Mouse (Mus musculus) ES-Bruce4 (cell line): Measurements from ENCODE around the gene Tekt5. TPM values are rescaled to one million over a fixed set of nuclear protein-coding genes. Genes with fewer than 3 reads are reported as not detected.

Experiments
- H3K27ac ChIP-seq: 2 replicates; pipeline ENCODE4 v1.5.1; 2012; ENCODE audit warnings: low read length, inconsistent platforms; ENCODE audit not compliant: insufficient read depth
- H3K27me3 ChIP-seq: 2 replicates; pipeline ENCODE4 v1.6.1; 2012; ENCODE audit warnings: mild to moderate bottlenecking, low read length, inconsistent platforms; ENCODE audit not compliant: control insufficient read depth, poor library complexity, insufficient read depth, severe bottlenecking
- H3K36me3 ChIP-seq: 2 replicates; pipeline ENCODE4 v1.6.1; 2012; ENCODE audit warnings: inconsistent platforms, mild to moderate bottlenecking, low read length, moderate library complexity; ENCODE audit not compliant: control insufficient read depth, poor library complexity, insufficient read depth, severe bottlenecking
- H3K4me1 ChIP-seq: one replicate; pipeline ENCODE4 v1.8.1; 2011; ENCODE audit warnings: low read length; ENCODE audit not compliant: control insufficient read depth, insufficient read depth
- H3K4me3 ChIP-seq: 2 replicates; pipeline ENCODE4 v1.5.1; 2011; ENCODE audit warnings: low read depth, mild to moderate bottlenecking, low read length
- H3K9ac ChIP-seq: 2 replicates; pipeline ENCODE4 v1.6.1; 2012; ENCODE audit warnings: low read depth, mild to moderate bottlenecking, inconsistent platforms; ENCODE audit not compliant: poor library complexity, severe bottlenecking
- H3K9me3 ChIP-seq: replicated peaks from 2 replicates; pipeline ENCODE4 v1.6.1; 2012; ENCODE audit warnings: mild to moderate bottlenecking, low read length, inconsistent platforms; ENCODE audit not compliant: control insufficient read depth, poor library complexity, insufficient read depth, severe bottlenecking
- CTCF ChIP-seq: IDR thresholded peaks from one replicate; pipeline ENCODE4 v1.8.1; 2011; ENCODE audit warnings: low read depth, low read length
- EP300 ChIP-seq: IDR thresholded peaks from 2 replicates; pipeline ENCODE4 v1.6.1; 2011; ENCODE audit warnings: low read depth, low read length; ENCODE audit not compliant: insufficient read depth
- POLR2A ChIP-seq: IDR thresholded peaks from one replicate; pipeline ENCODE4 v1.8.1; 2011; ENCODE audit warnings: low read length; ENCODE audit not compliant: insufficient read depth
- polyA plus RNA-seq: library from polyadenylated mRNA; stranded (reverse); fragments of >200 nt; gene quantifications from 2 replicates; pipeline ENCODE4 v1.2.4, GENCODE M21; 2011; ENCODE audit warnings: low read depth; ENCODE audit not compliant: missing spikeins, insufficient read depth, insufficient read length

The Tekt5 gene
- polyA plus RNA-seq, 1 experiment, result 0.55 TPM

DNA sequence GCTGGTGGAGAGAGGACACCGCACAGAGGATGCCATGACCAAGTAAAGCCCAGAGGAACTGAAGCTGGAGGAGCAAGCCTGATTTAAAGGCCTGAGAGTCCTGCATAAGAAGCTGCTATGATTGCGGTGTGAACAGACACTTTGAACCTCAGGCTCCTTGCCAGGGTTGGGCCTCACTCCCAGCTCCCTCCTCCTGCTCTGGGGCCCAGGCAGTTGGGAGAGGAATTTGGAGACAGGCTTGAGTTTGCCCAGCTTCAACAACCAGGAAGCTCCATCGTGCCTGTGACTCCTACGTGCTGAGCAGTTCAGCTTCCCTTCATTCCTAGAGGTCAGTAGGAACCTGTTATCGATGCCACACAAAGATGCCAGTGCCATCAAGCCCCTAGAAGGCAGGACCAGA, 45.9 kb downstream of the Tekt5 start:
- H3K4me3 ChIP-seq, result no peak overlapping the region
- no peak overlapping the region for H3K9ac ChIP-seq
- H3K9me3 ChIP-seq, result no peaks in the 10 kb centered on the region
- TF ChIP-seq CTCF (no peak), EP300 (no peak), POLR2A (no peak)
- H3K36me3 ChIP-seq, result no peaks in the 10 kb centered on the region
- H3K27me3 ChIP-seq, result no peaks in the 10 kb centered on the region
- peaks cover 2% of the 10 kb centered on the region for H3K4me1 ChIP-seq
- no peak overlapping the region for H3K27ac ChIP-seq

DNA sequence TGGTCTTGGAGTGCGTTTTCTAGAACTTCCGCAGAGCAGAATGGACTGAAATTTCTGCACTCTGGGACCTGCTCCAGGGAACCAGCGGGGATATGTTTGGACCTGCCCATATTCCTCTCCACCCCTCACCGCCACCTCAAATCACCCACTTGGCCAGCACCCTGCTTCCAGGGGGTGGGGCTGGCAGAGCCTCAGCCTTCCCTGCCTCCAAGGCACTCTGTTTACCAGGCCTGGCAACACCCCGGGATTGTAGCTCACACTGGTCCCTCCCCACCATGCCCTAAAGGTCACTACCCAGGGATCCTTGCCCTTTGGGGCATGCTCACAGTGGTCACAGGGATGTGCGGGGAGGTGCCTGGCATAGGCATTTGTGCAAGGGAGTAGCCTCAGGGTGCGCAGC, 47.7 kb downstream of the Tekt5 start:
- no peaks in the 10 kb centered on the region for H3K9me3 ChIP-seq
- H3K27me3 ChIP-seq, result no peaks in the 10 kb centered on the region
- H3K9ac ChIP-seq, result no peak overlapping the region
- peaks cover 2% of the 10 kb centered on the region for H3K4me1 ChIP-seq
- no peak for TF ChIP-seq CTCF
- no peak for TF ChIP-seq EP300
- TF ChIP-seq POLR2A, result no peak
- no peaks in the 10 kb centered on the region for H3K36me3 ChIP-seq
- no peak overlapping the region for H3K4me3 ChIP-seq
- no peak overlapping the region for H3K27ac ChIP-seq

DNA sequence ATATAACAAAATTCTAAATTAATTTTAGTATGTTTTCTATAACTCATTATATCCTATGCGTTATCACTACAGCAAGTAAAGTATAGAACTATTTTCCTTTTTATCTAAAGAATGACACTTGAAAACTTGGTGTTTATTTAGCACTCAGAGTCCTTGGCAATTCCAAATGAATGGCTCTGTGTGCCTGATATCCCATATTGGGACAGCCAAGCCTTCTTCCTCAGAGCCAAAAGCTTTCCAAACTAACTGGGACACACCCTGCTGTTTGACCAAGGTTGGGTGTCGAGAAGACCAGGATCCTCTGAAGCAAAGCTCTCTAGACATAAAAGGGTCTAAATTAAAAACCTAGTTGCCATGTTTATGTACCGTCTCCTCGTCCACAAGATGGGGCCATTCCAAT, 54.2 kb downstream of the Tekt5 start:
- H3K9ac ChIP-seq, result no peak overlapping the region
- H3K36me3 ChIP-seq, result no peaks in the 10 kb centered on the region
- no peaks in the 10 kb centered on the region for H3K4me1 ChIP-seq
- H3K27me3 ChIP-seq, result no peaks in the 10 kb centered on the region
- TF ChIP-seq CTCF (no peak), POLR2A (no peak), EP300 (no peak)
- no peak overlapping the region for H3K27ac ChIP-seq
- H3K4me3 ChIP-seq, result no peak overlapping the region
- H3K9me3 ChIP-seq, result no peaks in the 10 kb centered on the region

DNA sequence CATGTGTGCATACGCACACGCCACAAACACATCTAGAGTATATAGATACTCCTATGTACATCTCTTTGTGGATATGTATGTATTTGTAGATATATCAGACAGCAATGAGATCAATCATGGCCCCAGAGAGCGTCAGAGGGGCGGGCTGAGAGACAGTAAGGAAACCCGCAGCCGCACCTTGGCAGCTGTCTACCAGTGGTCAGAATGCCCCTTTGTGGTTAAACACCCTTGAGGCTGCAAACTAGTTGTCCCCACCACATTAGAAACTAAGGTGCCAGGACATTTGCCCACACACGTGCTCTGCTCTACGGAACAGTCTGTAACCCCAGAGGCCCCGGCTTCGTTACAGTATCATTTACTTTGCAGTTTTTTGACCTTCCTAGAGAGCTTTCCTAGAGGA, 55.4 kb downstream of the Tekt5 start:
- TF ChIP-seq CTCF (no peak), EP300 (no peak), POLR2A (no peak)
- Histone ChIP-seq H3K9ac (no peak overlapping the region), H3K27me3 (no peaks in the 10 kb centered on the region), H3K27ac (no peak overlapping the region), H3K36me3 (no peaks in the 10 kb centered on the region), H3K4me1 (no peaks in the 10 kb centered on the region), H3K4me3 (no peak overlapping the region), H3K9me3 (no peaks in the 10 kb centered on the region)

DNA sequence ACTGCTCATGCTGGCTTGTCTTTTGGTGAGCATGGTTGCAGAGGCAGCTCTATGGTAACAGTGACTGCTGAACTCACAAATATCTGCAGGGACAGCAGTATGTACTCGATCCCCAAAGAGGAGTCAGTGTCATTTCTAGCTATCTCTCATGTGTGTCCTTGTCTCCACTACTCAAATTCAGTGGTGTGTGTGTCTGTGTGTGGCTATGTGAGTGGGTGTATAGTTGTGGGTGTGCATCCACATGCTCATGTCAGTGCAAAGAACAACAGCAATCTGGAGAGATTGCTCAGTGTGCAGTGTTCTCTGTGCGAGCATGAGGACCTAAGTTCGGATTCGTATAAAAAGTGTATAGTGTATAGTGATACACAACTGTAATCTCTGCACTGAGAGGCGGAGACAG, 56.7 kb downstream of the Tekt5 start:
- Histone ChIP-seq H3K27me3 (no peaks in the 10 kb centered on the region), H3K36me3 (no peaks in the 10 kb centered on the region), H3K27ac (no peak overlapping the region), H3K4me3 (no peak overlapping the region), H3K9me3 (no peaks in the 10 kb centered on the region), H3K9ac (no peak overlapping the region), H3K4me1 (no peaks in the 10 kb centered on the region)
- TF ChIP-seq POLR2A (no peak), EP300 (no peak), CTCF (no peak)

- Histone ChIP-seq H3K27ac (no peak overlapping the region), H3K4me1 (no peaks in the 10 kb centered on the region), H3K9ac (no peak overlapping the region), H3K9me3 (no peaks in the 10 kb centered on the region), H3K36me3 (no peaks in the 10 kb centered on the region), H3K4me3 (no peak overlapping the region), H3K27me3 (no peaks in the 10 kb centered on the region)
- TF ChIP-seq POLR2A (no peak), CTCF (no peak), EP300 (no peak)
Measured at GRCm38 (mm10) chr16:10337422-10338197, 57.7 kb downstream of the Tekt5 start.
